Mouse (Mus musculus): ENCODE results near the gene Slc7a7. TPM values are rescaled to one million over a fixed set of nuclear protein-coding genes. Genes with fewer than 3 reads are reported as not detected.

Slc7a7 gene
- total RNA-seq, 2 experiments from 2014 or later, result 1.7 to 2.8 TPM

DNA sequence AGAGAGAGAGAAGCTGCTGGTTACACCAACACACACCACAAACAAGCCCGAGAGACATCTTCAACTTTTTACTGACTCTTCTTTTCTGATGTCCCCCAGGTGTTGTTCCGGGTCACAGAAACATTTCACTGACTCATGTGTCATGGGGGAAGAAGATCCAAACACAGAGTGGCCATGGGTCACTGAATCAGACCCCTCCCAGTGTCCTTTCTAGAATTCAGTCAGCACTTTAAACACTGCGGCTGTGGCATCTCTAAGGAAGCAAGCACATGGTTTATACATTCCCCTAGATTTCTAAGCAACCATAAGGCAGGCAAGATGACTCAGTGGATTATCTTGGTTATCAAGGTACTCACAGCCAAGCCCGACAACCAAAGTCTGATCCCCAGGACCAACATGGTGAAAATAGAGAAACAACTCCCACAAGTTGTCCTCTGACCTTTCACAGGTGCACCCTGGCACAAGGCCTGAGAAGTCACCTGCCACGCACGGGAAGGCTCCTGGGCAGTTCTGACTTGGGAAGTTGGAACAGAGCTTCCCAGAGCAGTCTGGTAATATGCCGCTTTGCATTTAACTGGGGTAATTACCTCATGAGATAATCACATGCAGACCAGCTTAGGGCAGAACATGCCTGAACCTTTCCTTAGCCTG, 31.5 kb downstream of the Slc7a7 start:
- intact Hi-C loops (cut with DNase I), result no loop called here
- no peak for DNase-seq (ENCODE audit: low spot score in 2 of 2)

GRCm38 (mm10) chr14:54384396-54384795, 33.2 kb downstream of the Slc7a7 start:
- no peak for DNase-seq (ENCODE audit: low spot score in 2 of 2)
- intact Hi-C loops (cut with DNase I), result no loop called here

DNA sequence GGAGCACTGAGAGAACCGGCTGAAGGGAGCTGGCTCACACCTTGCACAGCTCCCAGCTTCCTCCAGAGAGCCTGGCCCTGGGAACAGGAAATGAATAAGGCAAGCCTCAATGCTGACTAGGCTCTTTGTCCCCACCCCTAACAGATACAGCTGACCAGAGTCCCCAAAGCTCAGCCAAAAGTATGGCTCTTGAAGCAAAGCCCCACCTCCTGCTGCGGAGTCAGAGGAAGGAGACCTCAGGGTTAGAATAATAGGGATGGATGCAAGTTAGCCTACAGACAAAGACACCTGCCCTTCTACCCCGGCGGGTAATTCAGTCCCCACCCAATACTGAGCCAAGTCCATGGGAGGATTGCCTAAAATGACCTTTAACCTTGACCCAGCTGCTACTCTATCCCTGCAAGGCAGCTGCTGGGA, 34.2 kb downstream of the Slc7a7 start:
- no peak for DNase-seq (ENCODE audit: low spot score in 2 of 2)

GRCm38 (mm10) chr14:54382641-54383040, 34.9 kb downstream of the Slc7a7 start:
- peak in 1 of 2 experiments; percentile 11 for DNase-seq (ENCODE audit: low spot score in 2 of 2)
- intact Hi-C loops (cut with DNase I), result no loop called here

More for the DNA sequence above, 34.2 kb downstream of the Slc7a7 start:
- intact Hi-C loops (cut with DNase I), result no loop called here

DNA sequence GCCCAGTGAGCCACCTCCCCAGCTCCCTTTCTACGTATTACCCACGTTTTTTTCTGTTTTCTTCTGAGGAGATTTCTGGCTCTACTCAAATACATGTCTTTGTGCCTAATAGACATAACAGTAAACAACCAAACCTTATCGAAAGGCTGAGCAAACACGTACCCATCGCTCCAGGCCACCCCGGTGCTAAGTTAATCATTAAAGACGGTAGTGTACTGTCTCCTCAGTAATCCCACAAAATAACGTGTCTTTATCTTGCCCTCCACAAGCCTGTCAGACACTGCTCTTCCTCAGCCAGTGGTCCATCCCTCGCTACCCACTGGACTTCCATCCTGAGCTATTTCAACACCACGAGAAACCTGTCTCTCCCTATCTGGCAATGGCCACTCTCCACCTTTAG, 35.8 kb downstream of the Slc7a7 start:
- DNase-seq (ENCODE audit: low spot score in 2 of 2), result no peak
- intact Hi-C loops (cut with DNase I), result no loop called here

GRCm38 (mm10) chr14:54380616-54381015, 37.0 kb downstream of the Slc7a7 start:
- intact Hi-C loops (cut with DNase I), result no loop called here
- DNase-seq (ENCODE audit: low spot score in 2 of 2), result no peak

DNA sequence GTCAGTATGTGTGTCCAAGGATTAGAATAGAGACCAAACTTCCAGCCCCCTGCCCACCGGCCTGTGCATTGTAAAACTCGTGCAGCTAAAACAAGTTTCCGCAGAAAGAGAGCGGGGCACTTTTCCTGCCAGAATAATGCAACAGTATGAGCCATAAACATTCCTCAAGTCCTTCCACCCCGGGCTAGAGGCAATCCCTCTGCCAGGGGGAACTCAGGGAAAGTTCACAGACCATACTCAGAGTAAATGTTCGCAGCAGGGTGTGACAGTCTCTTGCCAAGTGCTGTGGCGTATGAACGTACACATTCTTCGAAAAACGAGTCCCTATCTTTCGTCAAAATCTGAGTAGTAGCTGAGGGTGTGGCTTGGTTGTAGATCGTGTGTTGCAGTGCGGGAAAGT, 38.0 kb downstream of the Slc7a7 start:
- DNase-seq (ENCODE audit: low spot score in 2 of 2), result no peak
- intact Hi-C loops (cut with DNase I), result no loop called here

DNA sequence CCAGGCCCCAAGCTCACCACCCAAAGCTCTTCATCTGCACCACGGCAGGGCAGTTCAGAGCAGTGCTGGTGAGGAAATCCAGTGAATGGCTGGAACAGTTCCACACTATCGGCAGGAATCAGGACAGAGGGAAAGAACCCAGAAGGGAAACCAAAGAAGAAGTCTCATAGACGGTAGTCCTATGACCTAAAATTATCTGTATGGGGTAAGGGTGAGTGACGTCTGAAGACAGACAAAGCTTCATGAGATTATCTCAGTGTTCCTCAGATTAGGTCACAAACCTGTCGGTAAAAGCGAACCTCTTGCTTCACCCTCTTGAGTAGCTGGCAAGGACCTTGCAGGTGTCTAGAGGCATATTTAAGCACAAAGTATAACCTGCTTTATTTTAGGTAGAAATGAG, 40.4 kb downstream of the Slc7a7 start:
- DNase-seq (ENCODE audit: low spot score in 2 of 2), result no peak
- intact Hi-C loops (cut with DNase I), result loop anchor here (2.0 kb wide), 1 partner anchor 36 kb away; no protein-coding TSS in a partner anchor

- DNase-seq (ENCODE audit: low spot score in 2 of 2), result peak in 1 of 2 experiments; percentile 24
- intact Hi-C loops (cut with DNase I), result loop anchor here (2.0 kb wide), 1 partner anchor 37 kb away; no protein-coding TSS in a partner anchor
These were observed 41.7 kb downstream of the Slc7a7 start for GRCm38 (mm10) chr14:54375916-54376315.

DNA sequence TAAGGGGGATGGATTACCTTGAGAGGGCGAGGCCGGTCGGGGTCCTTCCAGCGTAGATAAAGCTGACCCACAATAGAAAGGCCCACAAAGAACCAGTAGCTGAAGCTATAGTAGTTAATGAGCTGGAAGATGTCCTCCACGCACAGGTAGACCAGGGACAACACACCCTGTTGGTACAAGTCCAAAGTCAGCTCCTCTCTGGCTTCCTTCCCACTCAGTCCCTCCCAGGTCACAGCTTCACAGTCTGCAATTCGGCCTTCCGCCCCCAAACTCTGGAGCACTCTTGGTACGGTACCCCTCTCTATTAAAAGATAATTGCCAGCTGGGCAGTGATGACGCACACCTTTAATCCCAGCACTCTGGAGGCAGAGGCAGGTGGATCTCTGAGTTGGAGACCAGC, 44.7 kb downstream of the Slc7a7 start:
- intact Hi-C loops (cut with DNase I), result no loop called here
- no peak for DNase-seq (ENCODE audit: low spot score in 2 of 2)

DNA sequence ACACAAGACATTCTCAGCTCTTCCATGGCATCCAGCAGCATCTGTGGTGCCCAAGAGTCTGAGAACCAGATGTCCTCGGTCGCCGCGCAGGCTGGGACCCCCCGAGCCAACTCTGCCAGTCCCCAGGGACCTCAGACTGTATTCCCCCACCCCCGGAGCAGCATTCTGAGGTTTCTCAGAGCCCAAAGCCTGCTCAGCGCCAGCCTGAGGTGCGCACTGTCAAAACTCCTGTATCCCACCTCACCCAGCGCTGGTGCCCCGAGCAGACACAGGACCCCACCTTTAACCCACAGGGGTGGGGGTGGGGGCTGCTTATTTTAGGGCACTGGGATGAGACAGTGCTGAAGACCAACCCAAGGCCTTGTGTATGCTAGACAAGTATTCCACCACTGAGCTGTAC, 46.1 kb downstream of the Slc7a7 start:
- no peak for DNase-seq (ENCODE audit: low spot score in 2 of 2)
- intact Hi-C loops (cut with DNase I), result no loop called here

- intact Hi-C loops (cut with DNase I), result no loop called here
- DNase-seq (ENCODE audit: low spot score in 2 of 2), result no peak
These were observed 47.0 kb downstream of the Slc7a7 start for GRCm38 (mm10) chr14:54370595-54370994.

GRCm38 (mm10) chr14:54369372-54369771, 48.2 kb downstream of the Slc7a7 start:
- intact Hi-C loops (cut with DNase I), result no loop called here
- no peak for DNase-seq (ENCODE audit: low spot score in 2 of 2)

- intact Hi-C loops (cut with DNase I), result no loop called here
- DNase-seq (ENCODE audit: low spot score in 2 of 2), result peak; percentile 15 to 18
These were observed 50.0 kb downstream of the Slc7a7 start for GRCm38 (mm10) chr14:54367429-54368060.

DNA sequence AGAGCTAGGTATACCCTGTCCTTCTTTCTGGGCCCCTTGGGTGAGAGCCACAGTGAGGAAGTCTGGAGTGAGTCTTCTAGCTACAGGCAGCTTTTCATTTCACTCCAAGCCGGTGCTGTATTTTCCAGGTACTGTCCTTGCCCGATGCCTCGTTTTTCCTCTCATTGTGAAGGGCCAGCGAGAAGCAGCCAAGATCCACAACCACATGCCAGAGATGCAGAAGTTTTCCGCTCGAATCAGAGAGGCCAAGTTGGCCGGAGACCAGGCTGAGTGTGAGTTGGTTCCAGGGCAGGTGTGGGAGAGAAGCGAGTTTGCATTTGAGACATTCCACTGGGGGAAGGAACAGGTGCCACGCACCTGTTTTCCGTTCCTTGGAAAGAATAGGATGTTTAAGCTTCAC, 51.0 kb downstream of the Slc7a7 start:
- intact Hi-C loops (cut with DNase I), result no loop called here
- no peak for DNase-seq (ENCODE audit: low spot score in 2 of 2)

DNA sequence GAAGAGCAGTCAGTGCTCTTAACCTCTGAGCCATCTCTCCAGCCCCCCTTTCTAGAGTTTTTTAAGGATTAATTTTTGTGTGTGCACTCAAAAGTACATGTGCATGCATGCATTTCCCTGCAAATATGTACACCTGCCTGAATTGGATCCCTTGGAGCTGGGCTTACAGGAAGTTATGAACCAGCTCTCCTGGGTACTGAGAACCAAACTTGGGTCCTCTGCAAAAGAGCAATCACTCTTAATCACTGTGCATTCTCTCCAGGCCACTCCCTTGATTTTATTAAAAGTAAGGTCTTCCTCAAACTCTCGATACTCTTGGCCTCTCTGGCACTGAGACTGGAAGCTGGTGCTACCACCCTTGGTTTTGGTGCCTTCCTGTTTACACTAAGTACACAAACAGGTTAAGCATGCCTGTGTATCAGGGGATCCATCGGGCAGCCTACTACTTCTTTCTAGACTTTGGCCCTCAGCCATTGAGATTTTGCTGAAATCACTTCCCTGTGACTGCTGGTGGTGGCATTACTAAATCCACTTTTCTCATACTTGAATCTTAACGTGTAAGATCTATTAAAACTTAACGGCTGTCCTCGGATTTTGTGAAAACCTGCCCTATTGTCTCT, 52.4 kb downstream of the Slc7a7 start:
- no peak for DNase-seq (ENCODE audit: low spot score in 2 of 2)
- intact Hi-C loops (cut with DNase I), result no loop called here

- intact Hi-C loops (cut with DNase I), result loop anchor here (5.0 kb wide), 2 partner anchors 106 to 126 kb away; no protein-coding TSS in a partner anchor
- no peak for DNase-seq (ENCODE audit: low spot score in 2 of 2)
These were observed 54.4 kb downstream of the Slc7a7 start for GRCm38 (mm10) chr14:54363156-54363555.

- intact Hi-C loops (cut with DNase I), result loop anchor here (5.0 kb wide), 2 partner anchors 103 to 123 kb away; no protein-coding TSS in a partner anchor
These were observed 56.8 kb downstream of the Slc7a7 start, which contains the start of gene Oxa1l for GRCm38 (mm10) chr14:54360577-54361340. Gene Oxa1l, plus strand, starts transcription at chr14:54360834.

GRCm38 (mm10) chr14:54354406-54354805, 63.2 kb downstream of the Slc7a7 start:
- no peak for DNase-seq (ENCODE audit: low spot score in 2 of 2)
- intact Hi-C loops (cut with DNase I), result no loop called here

More at GRCm38 (mm10) chr14:54360577-54361340, 56.8 kb downstream of the Slc7a7 start, which contains the start of gene Oxa1l:
- peak; percentile 93 to 97 for DNase-seq (ENCODE audit: low spot score in 2 of 2)

- no peak for DNase-seq (ENCODE audit: low spot score in 2 of 2)
- intact Hi-C loops (cut with DNase I), result no loop called here
These were observed 65.3 kb downstream of the Slc7a7 start for GRCm38 (mm10) chr14:54352314-54352713.

All from left cerebral cortex, postnatal 25 days (tissue).